ENCODE assay signal across 8 mouse cellular contexts in genomic region chr1:118388757-118389453, GRCm38 (mm10). TPM values are rescaled to one million over a fixed set of nuclear protein-coding genes. Genes with fewer than 3 reads are reported as not detected.
A peak's percentile ranks its signal among the peaks of the same experiment; 100 is the strongest.
DNase-seq lines count a peak whose midpoint lies in the region; ATAC-seq lines count a peak whose summit lies in the region.

TSS of gene Clasp1 (plus strand) at chr1:118389058.

- no peaks in the 10 kb centered on the region for H3K9me3 ChIP-seq in hindbrain, embryonic 14.5 days (ENCODE audit: control insufficient read depth, low read length)

- no peaks in the 10 kb centered on the region for H3K27me3 ChIP-seq in hindbrain, embryonic 14.5 days (ENCODE audit: control insufficient read depth, insufficient read depth, low read length)

- peak; percentile 99 for DNase-seq in R1 (ENCODE audit: low read depth, low spot score)
- DNase-seq in cerebellum, postnatal 25 days = peak; percentile 97 to 98
- DNase-seq in frontal cortex, postnatal 25 days (ENCODE audit: low spot score in 2 of 2) = peak; percentile 92 to 93
- peak; percentile 96 for DNase-seq in hindbrain, embryonic 14.5 days (ENCODE audit: low spot score)
- peak; percentile 91 to 94 for DNase-seq in layer of hippocampus, postnatal 36 days
- DNase-seq in lung, postnatal 36 days = peak; percentile 97
- DNase-seq in retina, postnatal 1 day = peak; percentile 99
- peak; percentile 92 to 94 for DNase-seq in urinary bladder, adult 18-20 months (ENCODE audit: low spot score in 2 of 2)

- peaks cover 20% of the 10 kb centered on the region for H3K4me1 ChIP-seq in hindbrain, embryonic 14.5 days (replicated peaks; ENCODE audit: control insufficient read depth, insufficient read depth, low read length)

- H3K27ac ChIP-seq in hindbrain, embryonic 14.5 days = peak within 1 kb of the TSS; percentile 89

- peak within 1 kb of the TSS; percentile 86 for H3K9ac ChIP-seq in hindbrain, embryonic 14.5 days

- ATAC-seq in hindbrain, embryonic 14.5 days (ENCODE audit: low FRiP score) = peak; percentile 97

- peak within 1 kb of the TSS; percentile 76 for H3K4me2 ChIP-seq in hindbrain, embryonic 14.5 days (replicated peaks)

- H3K4me3 ChIP-seq in hindbrain, embryonic 14.5 days (replicated peaks; ENCODE audit: low read length) = peak within 1 kb of the TSS; percentile 58

- no peaks in the 10 kb centered on the region for H3K36me3 ChIP-seq in hindbrain, embryonic 14.5 days (replicated peaks; ENCODE audit: control insufficient read depth, insufficient read depth)

- WGBS in hindbrain, embryonic 14.5 days = under 1% methylated on average over 44 of the region's 44 CpGs

RNA-seq across cellular contexts. Expression of gene Clasp1, which starts in this region (rescaled TPM):
- 115 and 130 TPM in 2 replicates for polyA plus RNA-seq in hindbrain, embryonic 14.5 days (2014; fragmentation: Nextera tagmentation; extraction: Ambion mirVana)
- 100 to 1,000 TPM in 1 of 2 experiments, 10 to 100 TPM in 1; 92.6 to 106 TPM for total RNA-seq in layer of hippocampus, postnatal 36 days (2021)

Comparison
In these comparisons a context has a peak if more than half of its experiments do, and no peak if none do; other contexts are left out.
1. Peak in every context shown above with its lines: DNase-seq, ATAC-seq, H3K4me3 ChIP-seq and H3K27ac ChIP-seq.